Mouse (Mus musculus): ENCODE measurements around the gene Rpl35a. TPM values are rescaled to one million over a fixed set of nuclear protein-coding genes. Genes with fewer than 3 reads are reported as not detected.

Rpl35a gene
- polyA plus RNA-seq, 1 experiment: 198 TPM

- Histone ChIP-seq H3K27ac (ENCODE audit: insufficient read depth, low read length) (no peak overlapping the region), H3K4me3 (ENCODE audit: extremely low read depth, insufficient read depth, insufficient read length) (no peak overlapping the region), H3K36me3 (ENCODE audit: control insufficient read depth, insufficient read depth, low read length) (peaks cover 15% of the 10 kb centered on the region), H3K4me1 (ENCODE audit: control insufficient read depth, insufficient read depth, insufficient read length) (no peaks in the 10 kb centered on the region; the same call in 1 of the 2 replicates), H3K27me3 (ENCODE audit: control insufficient read depth, insufficient read depth, low read length) (no peaks in the 10 kb centered on the region)
- WGBS: 87% methylated on average over 2 of the region's 2 CpGs
- DNase-seq (ENCODE audit: low read depth in 1 of 2, low spot score in 2 of 2): no peak
- TF ChIP-seq POLR2A (IDR thresholded peaks at IDR 0.05; ENCODE audit: low read depth, low read length) (no peak), CTCF (IDR thresholded peaks at IDR 0.05; ENCODE audit: extremely low read depth, insufficient read depth, insufficient read length, insufficient replicate concordance) (no peak)
Observed at GRCm38 (mm10) chr16:33060926-33061325, 4.7 kb downstream of the Rpl35a start.

- peaks cover 15% of the 10 kb centered on the region for H3K36me3 ChIP-seq (ENCODE audit: control insufficient read depth, insufficient read depth, low read length)
- H3K4me3 ChIP-seq (ENCODE audit: extremely low read depth, insufficient read depth, insufficient read length): no peak overlapping the region
- no peaks in the 10 kb centered on the region for H3K27me3 ChIP-seq (ENCODE audit: control insufficient read depth, insufficient read depth, low read length)
- no peaks in the 10 kb centered on the region; the same call in 1 of the 2 replicates for H3K4me1 ChIP-seq (ENCODE audit: control insufficient read depth, insufficient read depth, insufficient read length)
- TF ChIP-seq POLR2A (IDR thresholded peaks at IDR 0.05; ENCODE audit: low read depth, low read length) (no peak), CTCF (IDR thresholded peaks at IDR 0.05; ENCODE audit: extremely low read depth, insufficient read depth, insufficient read length, insufficient replicate concordance) (no peak)
- 63% methylated on average over 11 of the region's 11 CpGs for WGBS
- H3K27ac ChIP-seq (ENCODE audit: insufficient read depth, low read length): no peak overlapping the region
- DNase-seq (ENCODE audit: low read depth in 1 of 2, low spot score in 2 of 2): no peak
Observed at GRCm38 (mm10) chr16:33061400-33061799, 5.1 kb downstream of the Rpl35a start.

DNA sequence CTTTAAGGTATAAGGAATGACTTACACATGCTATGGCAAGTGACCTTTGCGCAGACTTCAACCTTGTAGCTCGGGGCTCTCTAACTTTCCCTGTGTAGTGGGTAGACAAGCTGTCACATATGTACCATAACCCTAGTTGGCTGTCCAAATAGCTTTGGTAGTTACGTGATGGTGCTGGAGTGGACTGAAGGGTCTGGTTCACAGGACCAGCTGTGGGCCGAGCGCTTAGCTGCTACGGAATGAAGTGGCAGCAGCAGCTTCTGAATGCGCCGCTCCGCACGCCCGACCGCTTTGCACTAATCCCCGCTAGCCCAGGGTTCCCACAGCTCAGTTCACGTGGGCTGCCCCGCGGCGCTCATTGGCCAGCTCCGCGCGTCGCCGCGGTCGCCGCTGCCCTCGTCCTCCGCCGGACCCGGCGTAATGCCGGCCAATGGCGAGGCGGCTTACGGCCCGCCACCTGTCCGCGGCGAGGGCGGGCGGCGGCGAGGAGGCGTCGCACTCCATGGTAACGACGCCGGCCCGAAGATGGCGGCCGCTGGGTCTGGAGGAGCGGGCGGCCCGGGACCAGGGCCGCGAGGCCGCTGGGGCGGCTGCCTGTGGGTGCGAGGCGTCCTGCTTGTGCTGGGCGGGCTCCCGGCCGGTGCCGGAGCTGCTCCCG, 5.9 kb downstream of the Rpl35a start, which contains the start of gene Lmln:
Gene Lmln (plus strand): TSS at position 498 of the 658 bp plus-strand sequence.
- TF ChIP-seq CTCF (IDR thresholded peaks at IDR 0.05; ENCODE audit: extremely low read depth, insufficient read depth, insufficient read length, insufficient replicate concordance) (no peak), POLR2A (IDR thresholded peaks at IDR 0.05; ENCODE audit: low read depth, low read length) (no peak)
- H3K27me3 ChIP-seq (ENCODE audit: control insufficient read depth, insufficient read depth, low read length): no peaks in the 10 kb centered on the region
- peak; percentile 50 to 85 for DNase-seq (ENCODE audit: low read depth in 1 of 2, low spot score in 2 of 2)
- 1% methylated on average over 63 of the region's 64 CpGs for WGBS
- H3K4me1 ChIP-seq (ENCODE audit: control insufficient read depth, insufficient read depth, insufficient read length): no peaks in the 10 kb centered on the region; the same call in 1 of the 2 replicates
- H3K36me3 ChIP-seq (ENCODE audit: control insufficient read depth, insufficient read depth, low read length): peaks cover 15% of the 10 kb centered on the region
- no peak within 1 kb of the TSS for H3K27ac ChIP-seq (ENCODE audit: insufficient read depth, low read length)
- H3K4me3 ChIP-seq (ENCODE audit: extremely low read depth, insufficient read depth, insufficient read length): peak within 1 kb of the TSS; percentile 95

- WGBS: 1% methylated on average over 34 of the region's 35 CpGs
- Histone ChIP-seq H3K27me3 (ENCODE audit: control insufficient read depth, insufficient read depth, low read length) (no peaks in the 10 kb centered on the region), H3K4me3 (ENCODE audit: extremely low read depth, insufficient read depth, insufficient read length) (peak overlapping the region; percentile 95), H3K4me1 (ENCODE audit: control insufficient read depth, insufficient read depth, insufficient read length) (no peaks in the 10 kb centered on the region; the same call in 1 of the 2 replicates), H3K27ac (ENCODE audit: insufficient read depth, low read length) (no peak overlapping the region), H3K36me3 (ENCODE audit: control insufficient read depth, insufficient read depth, low read length) (peaks cover 15% of the 10 kb centered on the region)
- no peak for DNase-seq (ENCODE audit: low read depth in 1 of 2, low spot score in 2 of 2)
- TF ChIP-seq POLR2A (IDR thresholded peaks at IDR 0.05; ENCODE audit: low read depth, low read length) (no peak), CTCF (IDR thresholded peaks at IDR 0.05; ENCODE audit: extremely low read depth, insufficient read depth, insufficient read length, insufficient replicate concordance) (no peak)
Observed at GRCm38 (mm10) chr16:33062682-33063131, 6.5 kb downstream of the Rpl35a start.

GRCm38 (mm10) chr16:33063267-33063666, 7.0 kb downstream of the Rpl35a start:
- Histone ChIP-seq H3K36me3 (ENCODE audit: control insufficient read depth, insufficient read depth, low read length) (peaks cover 12% of the 10 kb centered on the region), H3K27ac (ENCODE audit: insufficient read depth, low read length) (no peak overlapping the region), H3K4me3 (ENCODE audit: extremely low read depth, insufficient read depth, insufficient read length) (peak overlapping the region; percentile 95; the same call in 1 of the 2 replicates), H3K27me3 (ENCODE audit: control insufficient read depth, insufficient read depth, low read length) (no peaks in the 10 kb centered on the region), H3K4me1 (ENCODE audit: control insufficient read depth, insufficient read depth, insufficient read length) (no peaks in the 10 kb centered on the region)
- no peak for DNase-seq (ENCODE audit: low read depth in 1 of 2, low spot score in 2 of 2)
- WGBS: 42% methylated on average over 7 of the region's 7 CpGs
- TF ChIP-seq POLR2A (IDR thresholded peaks at IDR 0.05; ENCODE audit: low read depth, low read length): no peak
- no peak for TF ChIP-seq CTCF (IDR thresholded peaks at IDR 0.05; ENCODE audit: extremely low read depth, insufficient read depth, insufficient read length, insufficient replicate concordance)

DNA sequence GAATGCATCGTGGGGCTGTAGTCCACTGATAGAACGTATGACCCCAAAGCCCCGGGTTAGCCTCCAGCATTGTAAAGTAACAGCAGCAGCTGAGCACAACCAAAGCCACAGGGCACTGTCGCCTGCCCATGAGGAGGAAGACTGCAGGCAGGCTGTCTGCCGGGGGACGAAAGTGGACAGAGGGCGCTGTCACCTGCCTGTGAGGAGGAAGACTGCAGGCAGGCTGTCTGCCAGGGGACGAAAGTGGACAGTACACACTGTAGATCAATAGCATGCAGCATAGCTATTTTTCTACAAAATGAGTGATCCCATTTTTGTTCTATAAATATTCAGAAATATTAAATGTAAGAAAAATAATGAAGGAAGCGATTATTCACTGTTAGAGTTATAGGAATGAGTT, 8.4 kb downstream of the Rpl35a start:
- Histone ChIP-seq H3K36me3 (ENCODE audit: control insufficient read depth, insufficient read depth, low read length) (peaks cover 2% of the 10 kb centered on the region; the same call in 1 of the 2 replicates), H3K4me3 (ENCODE audit: extremely low read depth, insufficient read depth, insufficient read length) (no peak overlapping the region), H3K27me3 (ENCODE audit: control insufficient read depth, insufficient read depth, low read length) (no peaks in the 10 kb centered on the region), H3K27ac (ENCODE audit: insufficient read depth, low read length) (no peak overlapping the region), H3K4me1 (ENCODE audit: control insufficient read depth, insufficient read depth, insufficient read length) (no peaks in the 10 kb centered on the region)
- WGBS: 89% methylated on average over 9 of the region's 9 CpGs
- no peak for DNase-seq (ENCODE audit: low read depth in 1 of 2, low spot score in 2 of 2)
- no peak for TF ChIP-seq POLR2A (IDR thresholded peaks at IDR 0.05; ENCODE audit: low read depth, low read length)
- TF ChIP-seq CTCF (IDR thresholded peaks at IDR 0.05; ENCODE audit: extremely low read depth, insufficient read depth, insufficient read length, insufficient replicate concordance): no peak

- TF ChIP-seq CTCF (IDR thresholded peaks at IDR 0.05; ENCODE audit: extremely low read depth, insufficient read depth, insufficient read length, insufficient replicate concordance): no peak
- TF ChIP-seq POLR2A (IDR thresholded peaks at IDR 0.05; ENCODE audit: low read depth, low read length): no peak
- DNase-seq (ENCODE audit: low read depth in 1 of 2, low spot score in 2 of 2): no peak
- H3K4me1 ChIP-seq (ENCODE audit: control insufficient read depth, insufficient read depth, insufficient read length): peaks cover 3% of the 10 kb centered on the region; the same call in 1 of the 2 replicates
- H3K36me3 ChIP-seq (ENCODE audit: control insufficient read depth, insufficient read depth, low read length): no peaks in the 10 kb centered on the region
- H3K27me3 ChIP-seq (ENCODE audit: control insufficient read depth, insufficient read depth, low read length): no peaks in the 10 kb centered on the region
- no peak overlapping the region for H3K27ac ChIP-seq (ENCODE audit: insufficient read depth, low read length)
- H3K4me3 ChIP-seq (ENCODE audit: extremely low read depth, insufficient read depth, insufficient read length): no peak overlapping the region
Observed at GRCm38 (mm10) chr16:33070928-33071327, 14.7 kb downstream of the Rpl35a start.
